Mouse (Mus musculus) cerebellum, adult 8-10 months (tissue): ENCODE measurements around the gene Cyfip2.

Experiments used
- DNase-seq: peaks from one replicate; pipeline ENCODE4 v3.0.0; 2022

Gene Cyfip2

DNA sequence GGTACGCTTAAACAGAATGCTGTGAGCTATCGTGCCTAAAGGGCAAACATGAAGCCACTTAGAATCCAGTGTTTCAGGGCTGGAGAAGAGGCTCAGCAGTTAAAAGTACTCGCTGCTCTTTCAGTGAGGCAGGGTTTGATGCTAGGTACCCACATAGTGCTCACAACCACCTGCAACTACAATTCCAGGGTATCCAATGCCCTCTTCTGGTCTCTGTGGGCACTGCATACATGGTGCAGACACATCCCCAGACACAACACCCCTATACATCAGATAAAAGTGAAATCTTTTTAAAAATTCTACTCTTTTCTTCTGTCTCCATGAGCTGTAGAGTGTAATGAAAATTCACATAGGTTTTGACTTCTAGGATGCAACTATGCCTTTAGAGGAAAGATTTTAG is 38.7 kb downstream of the Cyfip2 start:
- DNase-seq: no peak

GRCm38 (mm10) chr11:46272058-46272681 is 40.5 kb downstream of the Cyfip2 start:
- no peak for DNase-seq

GRCm38 (mm10) chr11:46269893-46270292 is 42.8 kb downstream of the Cyfip2 start:
- DNase-seq: no peak

GRCm38 (mm10) chr11:46269391-46269790 is 43.3 kb downstream of the Cyfip2 start:
- no peak for DNase-seq

- DNase-seq: peak; percentile 77
Observed at GRCm38 (mm10) chr11:46268991-46269390, 43.7 kb downstream of the Cyfip2 start.

DNA sequence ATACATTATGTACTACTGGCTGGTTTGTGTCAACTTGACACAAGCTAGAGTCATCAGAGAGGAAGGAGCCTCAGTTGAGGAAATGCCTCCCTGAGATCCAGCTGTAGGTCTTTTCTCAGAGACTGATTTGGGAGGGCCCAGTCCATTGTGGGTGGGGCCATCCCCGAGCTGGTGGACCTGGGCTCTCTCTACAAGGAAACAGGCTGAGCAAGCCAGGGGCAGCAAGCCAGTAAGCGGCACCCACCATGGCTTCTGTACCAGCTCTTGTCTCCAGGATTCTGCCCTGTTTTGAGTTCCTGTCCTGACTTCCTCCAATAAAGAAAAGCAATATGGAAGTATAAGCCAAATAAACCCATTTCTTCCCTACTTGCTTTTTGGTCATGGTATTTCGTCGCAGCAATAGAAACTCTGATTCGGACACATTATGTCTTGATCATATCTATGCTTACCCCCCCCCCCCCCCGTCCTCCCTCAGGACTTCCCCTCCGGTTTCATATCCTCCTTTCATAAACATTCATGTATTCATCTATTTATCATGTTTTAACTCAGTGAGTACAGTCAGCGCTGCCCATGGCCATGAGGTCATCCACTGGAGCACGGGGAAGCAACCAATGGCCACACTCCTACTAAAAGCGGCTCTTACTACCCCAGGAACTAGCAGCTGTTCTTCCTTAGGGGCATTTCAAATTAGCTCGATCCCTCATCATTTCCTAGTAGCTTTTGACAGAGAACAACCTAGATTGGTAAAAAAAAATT is 47.5 kb downstream of the Cyfip2 start:
- DNase-seq: no peak

GRCm38 (mm10) chr11:46264584-46264983 is 48.1 kb downstream of the Cyfip2 start:
- no peak for DNase-seq

GRCm38 (mm10) chr11:46263291-46263690 is 49.4 kb downstream of the Cyfip2 start:
- no peak for DNase-seq

DNA sequence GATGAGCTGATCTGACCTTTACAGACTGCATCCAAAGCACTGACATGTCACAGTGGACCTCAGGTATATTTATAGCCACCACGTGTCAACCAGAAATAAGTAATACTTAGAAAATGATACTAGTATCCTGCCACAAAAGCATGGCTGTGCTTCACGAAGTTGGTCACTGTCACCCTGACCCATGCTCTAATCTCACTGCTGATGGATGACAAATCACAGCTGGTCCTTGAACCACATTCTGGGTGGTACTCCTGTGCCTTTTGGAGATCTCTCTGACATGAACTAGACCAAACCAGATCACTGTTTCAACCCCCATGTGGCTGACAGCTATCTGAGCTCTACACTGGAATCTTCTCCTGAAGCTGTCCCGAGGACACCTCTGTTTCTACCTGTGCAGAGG is 49.8 kb downstream of the Cyfip2 start:
- no peak for DNase-seq

GRCm38 (mm10) chr11:46258749-46259148 is 53.9 kb downstream of the Cyfip2 start:
- DNase-seq: no peak

DNA sequence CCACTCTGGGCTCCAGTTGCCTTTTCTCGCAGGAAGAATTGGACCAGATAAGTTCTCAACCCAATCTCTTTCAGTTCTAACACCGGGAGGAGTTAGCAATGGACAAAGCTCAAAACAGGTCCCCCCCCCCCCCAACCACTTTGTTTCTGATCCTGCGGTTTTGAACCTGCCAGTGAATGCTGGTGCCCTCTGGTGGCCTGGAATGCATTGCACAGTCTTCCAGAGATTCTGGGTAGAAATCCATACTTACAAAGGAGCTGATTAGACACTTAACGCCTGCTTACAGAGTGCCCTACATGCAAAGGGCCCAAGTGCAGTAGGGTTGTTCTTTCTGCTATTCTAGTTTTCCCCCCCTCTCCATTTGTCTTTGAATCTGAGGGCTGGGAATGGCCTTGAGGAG is 54.5 kb downstream of the Cyfip2 start:
- DNase-seq: no peak

DNA sequence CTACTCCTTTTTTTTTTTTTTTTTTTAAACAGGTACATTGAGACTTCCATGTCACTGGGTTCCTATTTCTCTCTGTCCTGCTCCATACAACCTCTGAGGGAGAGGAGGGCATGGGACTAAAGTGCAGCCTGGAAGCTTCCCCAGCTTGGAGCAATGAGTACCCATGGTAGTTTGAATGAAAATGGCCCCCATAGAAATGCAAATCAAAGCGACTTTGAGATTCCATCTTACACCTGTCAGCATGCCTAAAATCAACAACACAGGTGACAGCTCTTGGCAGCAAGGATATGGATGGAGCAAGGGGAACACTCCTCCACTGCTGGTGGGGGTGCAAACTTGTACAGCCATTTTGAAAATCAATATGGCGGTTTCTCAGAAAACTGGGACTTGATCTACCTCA is 57.4 kb downstream of the Cyfip2 start:
- no peak for DNase-seq

DNA sequence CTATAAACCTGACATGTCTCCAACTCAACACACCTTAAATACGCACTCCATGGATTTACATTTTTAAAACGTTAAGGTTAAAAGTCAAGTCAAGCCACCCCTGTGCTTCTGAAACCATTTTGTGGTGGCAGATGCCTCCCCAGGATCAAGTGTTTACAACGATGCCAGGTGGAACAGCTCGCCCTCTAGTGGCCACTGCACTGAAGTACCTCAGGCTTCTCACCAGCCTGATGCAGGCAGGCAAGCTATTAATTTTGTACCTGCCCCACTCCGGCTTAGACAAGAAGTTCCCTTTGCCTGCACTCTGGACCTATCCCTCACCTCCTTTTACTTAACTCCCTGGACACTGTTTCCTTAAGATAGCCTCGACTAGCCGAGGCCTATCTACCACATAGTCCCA is 60.7 kb downstream of the Cyfip2 start:
- DNase-seq: peak; percentile 72

DNA sequence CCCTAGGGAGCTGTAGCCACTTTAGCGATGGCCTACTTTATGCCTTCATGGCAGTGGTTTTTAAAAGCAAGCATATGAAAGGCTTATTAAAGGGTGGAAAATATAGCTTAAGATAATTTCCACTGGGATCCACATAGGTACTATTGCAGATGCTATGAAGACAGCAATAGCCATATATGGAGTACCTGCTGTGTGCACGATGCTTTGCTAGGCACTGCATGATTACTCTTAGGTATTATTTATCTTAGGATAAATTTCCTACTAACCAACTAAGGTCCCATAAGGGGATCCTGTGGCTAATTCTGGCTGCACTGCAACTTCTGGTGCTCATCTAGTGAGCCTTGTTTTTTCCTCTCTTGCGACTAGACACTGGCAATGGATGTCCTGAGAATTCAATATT is 64.3 kb downstream of the Cyfip2 start:
- DNase-seq: no peak

- DNase-seq: no peak
Observed at GRCm38 (mm10) chr11:46246393-46246792, 66.3 kb downstream of the Cyfip2 start.

DNA sequence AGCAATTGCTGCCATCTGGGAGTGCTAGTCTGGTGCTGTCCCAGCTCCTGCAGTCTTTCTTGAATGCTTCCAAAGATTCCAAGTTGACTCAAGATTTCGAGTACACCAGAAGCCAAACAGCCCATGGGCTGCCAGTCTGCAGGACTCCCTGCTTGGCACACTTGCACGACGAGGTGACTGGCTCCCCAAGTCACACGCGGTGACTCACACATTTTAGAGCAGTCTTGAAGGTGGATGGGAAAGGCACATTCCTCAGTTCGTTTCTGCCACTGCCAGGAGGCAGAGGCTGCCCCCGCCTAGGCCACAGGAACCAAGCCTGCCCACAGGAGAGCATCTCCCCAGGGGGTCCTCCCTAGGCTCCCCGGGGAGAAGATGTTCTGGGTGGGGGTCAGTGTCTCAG is 66.7 kb downstream of the Cyfip2 start:
- DNase-seq: no peak

- no peak for DNase-seq
Observed at GRCm38 (mm10) chr11:46244731-46245604, 67.7 kb downstream of the Cyfip2 start.

DNA sequence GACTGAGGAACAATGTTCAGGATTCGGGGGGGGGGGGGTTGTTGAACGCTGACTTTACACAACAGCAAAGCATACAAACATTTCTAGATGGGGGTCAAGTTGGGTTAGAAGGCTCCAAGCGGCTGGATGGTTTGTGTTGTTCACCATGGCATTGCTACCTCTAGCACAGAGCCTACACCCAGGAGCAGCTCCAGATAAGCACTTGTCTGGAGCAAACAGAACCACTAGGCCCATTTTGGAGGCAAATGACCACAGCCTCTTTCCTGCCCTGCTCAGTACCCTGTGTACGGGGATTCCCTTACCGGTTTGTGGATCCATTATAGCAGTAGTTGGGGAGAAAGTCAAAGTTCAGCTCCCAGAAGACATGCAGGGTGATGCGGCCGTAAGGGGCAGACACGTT is 70.7 kb downstream of the Cyfip2 start:
- no peak for DNase-seq

DNA sequence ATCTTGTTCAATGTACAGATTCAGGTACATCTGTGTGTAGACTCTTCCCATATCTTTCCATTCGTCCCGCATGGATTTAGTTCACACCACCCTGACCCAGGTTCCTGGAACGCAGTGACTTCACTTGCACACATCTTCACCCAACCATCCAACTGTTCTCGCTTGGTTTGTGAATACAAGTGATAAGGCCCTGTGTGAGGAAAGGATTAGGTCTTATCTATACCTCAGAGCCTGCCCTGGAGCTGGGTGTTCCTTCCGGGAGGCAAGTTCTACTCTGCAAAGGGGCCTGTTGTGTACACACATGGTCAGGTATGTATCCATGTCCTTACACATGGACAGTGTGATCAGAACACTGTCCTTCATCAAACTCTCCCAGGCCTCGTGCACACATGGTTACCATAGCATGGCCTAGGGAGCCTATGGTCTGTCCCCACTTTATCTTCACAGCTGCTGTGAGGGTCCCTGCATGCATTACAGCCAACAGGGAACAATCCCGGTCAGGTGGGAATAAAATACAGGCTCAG is 71.4 kb downstream of the Cyfip2 start:
- no peak for DNase-seq

GRCm38 (mm10) chr11:46236976-46237375 is 75.7 kb downstream of the Cyfip2 start:
- peak; percentile 73 for DNase-seq

DNA sequence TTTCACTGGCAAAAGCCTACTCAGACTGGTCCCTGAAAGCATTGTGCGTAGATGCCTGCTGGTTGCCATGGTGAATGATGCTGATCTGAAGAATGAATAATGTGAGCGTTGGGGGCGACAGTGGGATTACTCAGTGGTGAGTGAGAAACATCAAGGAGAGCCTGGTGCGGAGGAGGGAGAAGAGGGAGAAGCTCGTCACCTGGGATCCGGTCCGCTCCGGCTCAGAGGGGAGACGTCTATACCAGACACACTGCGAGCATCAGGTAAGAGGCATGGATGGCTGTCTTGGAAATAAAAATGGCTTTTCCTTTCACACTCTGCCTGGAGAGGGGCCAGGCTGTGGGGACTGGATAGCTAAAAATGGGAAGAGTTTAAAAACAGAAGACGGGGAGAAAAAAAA is 77.3 kb downstream of the Cyfip2 start, which contains the start of gene Fndc9:
Fndc9 (plus strand) TSS at position 198 of the 400 bp plus-strand sequence.
- no peak for DNase-seq

DNA sequence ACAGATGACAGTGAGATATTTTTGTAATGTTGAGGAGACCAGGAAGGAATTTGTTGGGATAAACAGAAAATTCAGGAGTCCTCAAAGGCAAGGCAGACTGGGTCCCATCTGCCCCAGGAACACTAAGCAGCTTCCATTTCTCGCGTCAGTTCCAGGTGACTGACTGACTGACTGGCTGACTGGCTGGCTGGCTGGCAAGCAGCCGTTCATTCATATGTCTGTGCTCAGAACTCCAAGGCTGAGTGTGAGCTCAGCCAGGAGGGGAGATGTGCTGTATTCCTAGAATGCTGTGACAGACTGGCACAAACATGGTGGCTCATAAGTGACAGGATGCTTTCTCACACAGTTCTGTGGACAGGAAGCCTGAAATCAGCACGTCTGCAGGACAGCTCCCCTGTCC is 78.7 kb downstream of the Cyfip2 start:
- DNase-seq: no peak

- DNase-seq: no peak
Observed at GRCm38 (mm10) chr11:46232803-46233202, 79.9 kb downstream of the Cyfip2 start.
